Mouse (Mus musculus) testis, adult 2 months (tissue): ENCODE data around the gene Prdx6b.

Experiments used
- CTCF ChIP-seq: fragments of 200-500 bp; IDR thresholded peaks from 2 replicates; pipeline ENCODE4 v1.5.1; 2012; ENCODE audit warnings: low read depth, mild to moderate bottlenecking, inconsistent platforms, low read length, moderate library complexity; ENCODE audit not compliant: control insufficient read depth, insufficient read depth, insufficient replicate concordance
- POLR2A ChIP-seq: fragments of 200-500 bp; IDR thresholded peaks from 2 replicates; pipeline ENCODE4 v1.6.1; 2012; ENCODE audit warnings: low read depth, mild to moderate bottlenecking, inconsistent platforms, low read length, moderate library complexity; ENCODE audit not compliant: control insufficient read depth

DNA sequence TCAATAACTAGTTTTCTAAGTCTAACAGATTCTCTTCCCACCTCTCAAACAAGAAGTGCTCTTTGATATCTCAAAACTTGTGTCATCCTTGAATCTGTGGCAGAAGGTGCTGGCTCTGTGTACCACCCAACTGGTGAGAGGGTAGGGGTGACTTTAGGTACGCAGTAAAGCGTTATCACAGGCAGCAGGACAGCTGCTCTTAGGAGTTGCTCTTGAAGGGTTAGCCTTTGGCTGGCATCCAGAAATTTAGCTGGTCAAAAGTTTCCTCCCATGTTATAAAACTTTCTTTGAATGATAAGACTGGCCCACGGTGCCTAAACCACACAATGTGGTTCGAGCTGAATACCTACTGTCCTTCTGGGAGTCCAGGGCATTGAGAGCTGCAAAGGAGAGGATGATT is 18.5 kb downstream of the Prdx6b start:
- TF ChIP-seq POLR2A: no peak
- TF ChIP-seq CTCF: no peak
